Mouse (Mus musculus): ENCODE measurements around the gene Pdgfra.

The Pdgfra gene

GRCm38 (mm10) chr5:75155281-75155680 lies 3.2 kb downstream of the Pdgfra start:
- in situ Hi-C loops (cut with MboI, MseI) = loop anchor here (25.0 kb wide), 2 partner anchors 518 to 718 kb away; no protein-coding TSS in a partner anchor

GRCm38 (mm10) chr5:75155741-75156553 lies 3.9 kb downstream of the Pdgfra start:
- in situ Hi-C loops (cut with MboI, MseI) = loop anchor here (25.0 kb wide), 2 partner anchors 519 to 719 kb away; no protein-coding TSS in a partner anchor

GRCm38 (mm10) chr5:75156554-75157036 lies 4.5 kb downstream of the Pdgfra start:
- in situ Hi-C loops (cut with MboI, MseI) = loop anchor here (25.0 kb wide), 2 partner anchors 519 to 719 kb away; no protein-coding TSS in a partner anchor

GRCm38 (mm10) chr5:75157038-75157437 lies 4.9 kb downstream of the Pdgfra start:
- in situ Hi-C loops (cut with MboI, MseI) = loop anchor here (25.0 kb wide), 2 partner anchors 520 to 720 kb away; no protein-coding TSS in a partner anchor

- in situ Hi-C loops (cut with MboI, MseI) = loop anchor here (5.0 to 25.0 kb wide), 3 partner anchors 368 to 723 kb away; no protein-coding TSS in a partner anchor
These were observed 8.6 kb downstream of the Pdgfra start for GRCm38 (mm10) chr5:75160530-75161170.

GRCm38 (mm10) chr5:75161586-75161985 lies 9.5 kb downstream of the Pdgfra start:
- in situ Hi-C loops (cut with MboI, MseI) = loop anchor here (5.0 to 25.0 kb wide), 3 partner anchors 369 to 724 kb away; no protein-coding TSS in a partner anchor

- in situ Hi-C loops (cut with MboI, MseI) = loop anchor here (5.0 to 25.0 kb wide), 3 partner anchors 371 to 726 kb away; no protein-coding TSS in a partner anchor
These were observed 11.3 kb downstream of the Pdgfra start for GRCm38 (mm10) chr5:75163289-75163951.

GRCm38 (mm10) chr5:75164688-75165087 lies 12.6 kb downstream of the Pdgfra start:
- in situ Hi-C loops (cut with MboI, MseI) = loop anchor here (5.0 to 25.0 kb wide), 3 partner anchors 372 to 727 kb away; no protein-coding TSS in a partner anchor

- in situ Hi-C loops (cut with MboI, MseI) = loop anchor here (25.0 kb wide), 2 partner anchors 533 to 733 kb away; no protein-coding TSS in a partner anchor
These were observed 17.7 kb downstream of the Pdgfra start for GRCm38 (mm10) chr5:75169837-75170236.

GRCm38 (mm10) chr5:75171859-75172258 lies 19.8 kb downstream of the Pdgfra start:
- in situ Hi-C loops (cut with MboI, MseI) = loop anchor here (25.0 kb wide), 2 partner anchors 535 to 735 kb away; no protein-coding TSS in a partner anchor

GRCm38 (mm10) chr5:75179249-75179648 lies 27.2 kb downstream of the Pdgfra start:
- in situ Hi-C loops (cut with MboI, MseI) = no loop called here

- in situ Hi-C loops (cut with MboI, MseI) = loop anchor here (10.0 kb wide), 1 partner anchor 1215 kb away; no protein-coding TSS in a partner anchor
These were observed 27.7 kb downstream of the Pdgfra start for GRCm38 (mm10) chr5:75179726-75180290.

- in situ Hi-C loops (cut with MboI, MseI) = loop anchor here (10.0 kb wide), 1 partner anchor 1211 kb away; no protein-coding TSS in a partner anchor
These were observed 31.6 kb downstream of the Pdgfra start for GRCm38 (mm10) chr5:75183653-75184052.

- in situ Hi-C loops (cut with MboI, MseI) = loop anchor here (10.0 kb wide), 1 partner anchor 1211 kb away; no protein-coding TSS in a partner anchor
These were observed 32.0 kb downstream of the Pdgfra start for GRCm38 (mm10) chr5:75184112-75184511.

- in situ Hi-C loops (cut with MboI, MseI) = loop anchor here (10.0 kb wide), 1 partner anchor 1210 kb away; no protein-coding TSS in a partner anchor
These were observed 32.7 kb downstream of the Pdgfra start for GRCm38 (mm10) chr5:75184693-75185235.

GRCm38 (mm10) chr5:75185584-75185983 lies 33.5 kb downstream of the Pdgfra start:
- in situ Hi-C loops (cut with MboI, MseI) = loop anchor here (10.0 kb wide), 1 partner anchor 1209 kb away; no protein-coding TSS in a partner anchor

- in situ Hi-C loops (cut with MboI, MseI) = loop anchor here (10.0 kb wide), 1 partner anchor 1205 kb away; no protein-coding TSS in a partner anchor
These were observed 37.4 kb downstream of the Pdgfra start for GRCm38 (mm10) chr5:75189319-75189987.

- in situ Hi-C loops (cut with MboI, MseI) = no loop called here
These were observed 41.0 kb downstream of the Pdgfra start for GRCm38 (mm10) chr5:75193107-75193506.

GRCm38 (mm10) chr5:75198413-75198812 lies 46.3 kb downstream of the Pdgfra start:
- in situ Hi-C loops (cut with MboI, MseI) = no loop called here
